Mouse (Mus musculus): Measurements from ENCODE around the gene Maml1.
A peak's percentile ranks its signal among the peaks of the same experiment; 100 is the strongest.

Gene Maml1

GRCm38 (mm10) chr11:50243926-50244325, 48.2 kb downstream of the Maml1 start:
- no peak for DNase-seq (ENCODE audit: extremely low read depth, low read depth)

GRCm38 (mm10) chr11:50240235-50240911, 51.7 kb downstream of the Maml1 start:
- no peak for DNase-seq (ENCODE audit: extremely low read depth, low read depth)

GRCm38 (mm10) chr11:50238821-50239791, 53.0 kb downstream of the Maml1 start:
- no peak for DNase-seq (ENCODE audit: extremely low read depth, low read depth)

- no peak for DNase-seq (ENCODE audit: extremely low read depth, low read depth)
These were observed 53.8 kb downstream of the Maml1 start, which contains the start of gene Ltc4s for GRCm38 (mm10) chr11:50238324-50238723. Gene Ltc4s (minus strand): TSS chr11:50238616.

GRCm38 (mm10) chr11:50236937-50237835, 54.9 kb downstream of the Maml1 start:
- DNase-seq (ENCODE audit: extremely low read depth, low read depth), result no peak

GRCm38 (mm10) chr11:50236540-50236936, 55.6 kb downstream of the Maml1 start:
- no peak for DNase-seq (ENCODE audit: extremely low read depth, low read depth)

GRCm38 (mm10) chr11:50234606-50235005, 57.5 kb downstream of the Maml1 start:
- no peak for DNase-seq (ENCODE audit: extremely low read depth, low read depth)

GRCm38 (mm10) chr11:50233993-50234392, 58.1 kb downstream of the Maml1 start:
- DNase-seq (ENCODE audit: extremely low read depth, low read depth), result no peak

GRCm38 (mm10) chr11:50233022-50233421, 59.1 kb downstream of the Maml1 start:
- no peak for DNase-seq (ENCODE audit: extremely low read depth, low read depth)

GRCm38 (mm10) chr11:50231411-50231810, 60.7 kb downstream of the Maml1 start:
- no peak for DNase-seq (ENCODE audit: extremely low read depth, low read depth)

GRCm38 (mm10) chr11:50230481-50231304, 61.4 kb downstream of the Maml1 start:
- DNase-seq (ENCODE audit: extremely low read depth, low read depth), result no peak

GRCm38 (mm10) chr11:50229252-50229910, 62.7 kb downstream of the Maml1 start:
- no peak for DNase-seq (ENCODE audit: extremely low read depth, low read depth)

- DNase-seq (ENCODE audit: extremely low read depth, low read depth), result no peak
These were observed 63.3 kb downstream of the Maml1 start for GRCm38 (mm10) chr11:50228772-50229171.

- DNase-seq (ENCODE audit: extremely low read depth, low read depth), result no peak
These were observed 64.4 kb downstream of the Maml1 start for GRCm38 (mm10) chr11:50227736-50228135.

- DNase-seq (ENCODE audit: extremely low read depth, low read depth), result no peak
These were observed 64.9 kb downstream of the Maml1 start for GRCm38 (mm10) chr11:50227226-50227625.

GRCm38 (mm10) chr11:50226406-50226805, 65.7 kb downstream of the Maml1 start:
- no peak for DNase-seq (ENCODE audit: extremely low read depth, low read depth)

- DNase-seq (ENCODE audit: extremely low read depth, low read depth), result no peak
These were observed 66.3 kb downstream of the Maml1 start for GRCm38 (mm10) chr11:50225611-50226378.

GRCm38 (mm10) chr11:50224671-50225530, 67.2 kb downstream of the Maml1 start:
- peak; percentile 93 for DNase-seq (ENCODE audit: extremely low read depth, low read depth)

Measured in MEL-GATA-1-ER (cell line).